Mouse (Mus musculus) mature B cell (primary cell): ENCODE data around the gene Tnip1.
"Not testable (repeated sequence)": the region's sequence is repeated elsewhere in the genome, so short reads cannot be mapped to it uniquely, and the experiment has no call there.

ENCODE experiments used
- in situ Hi-C: fragments of 300-500 bp; cut with MboI; formaldehyde crosslinking; loops from 2 replicates; pipeline ENCODE4 v1.14.3; 2019

Tnip1 gene

DNA sequence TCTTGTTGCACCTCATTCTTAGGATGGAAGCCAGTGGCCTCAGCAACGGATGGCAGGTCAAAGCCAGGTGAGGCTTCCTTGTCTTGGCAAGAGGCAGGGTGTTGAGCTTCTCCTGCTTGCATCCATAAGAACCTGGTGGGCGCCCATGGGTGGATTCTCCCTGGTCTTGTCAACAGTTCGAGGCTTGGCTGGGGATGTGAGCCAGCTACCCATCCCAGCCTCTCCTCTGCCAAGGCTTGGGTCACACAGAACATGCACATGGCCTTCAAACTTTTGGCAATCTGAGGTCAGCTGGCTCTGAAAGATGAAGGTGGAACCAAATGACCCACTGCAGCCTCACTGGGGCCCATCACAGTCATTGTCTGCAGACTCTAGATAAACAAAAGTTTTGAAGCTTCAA is 51.5 kb downstream of the Tnip1 start:
- in situ Hi-C loops: no loop called here

DNA sequence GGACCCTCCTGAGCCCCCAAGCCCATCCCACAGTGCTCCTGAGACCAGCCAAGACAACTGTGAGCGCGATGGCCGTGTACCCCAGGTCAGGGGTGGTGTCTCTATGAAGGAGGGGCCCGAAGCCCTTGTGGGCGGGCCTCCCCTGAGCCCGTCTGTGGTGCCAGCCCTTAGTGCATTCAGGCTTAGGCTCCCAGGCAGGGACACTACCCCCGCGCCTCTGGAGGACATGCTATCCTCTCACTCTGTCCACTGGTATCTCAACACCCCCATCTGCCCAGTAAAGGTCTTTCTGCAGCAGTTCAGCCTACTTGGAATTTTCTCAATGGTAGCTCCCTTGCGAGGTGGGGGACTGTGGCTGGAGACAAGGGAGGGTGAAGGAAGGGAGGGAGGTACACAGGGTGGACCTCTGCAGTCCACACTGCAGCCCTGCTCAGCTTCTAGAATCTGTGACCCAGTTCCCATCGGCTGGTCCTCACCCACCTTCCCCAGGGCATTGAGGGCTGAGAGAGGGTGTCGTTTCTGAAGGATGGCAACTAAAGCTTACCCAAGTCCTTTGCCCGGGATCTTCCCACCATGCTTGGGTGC is 52.5 kb downstream of the Tnip1 start:
- in situ Hi-C loops: no loop called here

DNA sequence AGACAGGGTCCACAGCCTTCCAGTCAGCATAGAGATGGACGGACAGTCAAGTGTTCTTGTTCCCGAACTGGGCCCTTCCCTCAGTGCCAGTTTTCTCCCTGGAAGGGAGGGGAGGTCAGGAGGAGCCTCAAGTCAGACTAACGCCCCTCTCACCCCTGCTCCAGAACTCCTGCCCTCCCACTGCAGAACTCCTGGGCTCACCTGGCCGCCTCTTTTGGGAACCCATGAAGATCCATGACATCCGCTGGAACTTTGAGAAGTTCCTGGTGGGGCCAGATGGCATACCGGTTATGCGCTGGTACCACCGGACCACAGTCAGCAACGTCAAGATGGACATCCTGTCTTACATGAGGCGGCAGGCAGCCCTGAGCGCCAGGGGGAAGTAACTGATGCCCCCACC is 53.4 kb downstream of the Tnip1 start:
- in situ Hi-C loops: no loop called here

DNA sequence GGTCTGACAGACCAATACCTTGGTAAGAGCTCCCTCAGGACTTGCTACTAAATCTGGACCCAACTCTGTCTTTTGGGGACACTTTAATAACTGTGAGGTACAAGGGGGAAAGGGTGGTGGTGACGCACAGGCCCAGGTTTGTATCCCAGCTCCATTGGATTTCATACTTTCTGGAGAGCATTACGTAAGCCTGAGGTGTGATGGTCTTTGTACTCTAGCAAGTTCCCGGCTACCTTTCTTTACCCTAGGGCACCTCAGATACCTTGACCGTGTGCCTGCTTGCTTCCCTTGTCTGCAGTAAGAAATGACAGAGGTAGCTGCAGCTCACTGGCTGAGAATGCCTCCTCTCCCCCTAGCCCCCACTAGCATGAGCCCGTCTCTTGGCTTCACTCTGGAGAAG is 55.5 kb downstream of the Tnip1 start:
- in situ Hi-C loops: no loop called here

DNA sequence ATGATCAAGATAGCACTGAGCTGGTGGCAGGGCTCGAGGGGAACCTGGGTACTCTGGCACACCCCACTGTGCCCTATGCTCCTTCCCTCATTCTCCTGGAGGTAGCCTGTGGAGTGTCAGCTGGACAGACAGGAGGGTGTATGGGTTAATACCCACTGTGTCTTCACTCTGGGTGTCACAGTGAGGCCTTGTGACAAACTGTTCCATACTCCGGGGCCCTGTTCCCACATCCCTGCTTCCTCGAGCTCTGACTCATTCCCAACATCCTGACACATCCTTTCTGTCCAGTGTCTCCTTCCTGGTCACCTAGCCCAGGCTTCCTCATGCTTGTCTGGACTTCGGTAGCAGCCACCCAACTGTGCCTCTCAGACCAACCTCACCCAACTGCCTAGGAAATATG is 56.3 kb downstream of the Tnip1 start:
- in situ Hi-C loops: no loop called here

DNA sequence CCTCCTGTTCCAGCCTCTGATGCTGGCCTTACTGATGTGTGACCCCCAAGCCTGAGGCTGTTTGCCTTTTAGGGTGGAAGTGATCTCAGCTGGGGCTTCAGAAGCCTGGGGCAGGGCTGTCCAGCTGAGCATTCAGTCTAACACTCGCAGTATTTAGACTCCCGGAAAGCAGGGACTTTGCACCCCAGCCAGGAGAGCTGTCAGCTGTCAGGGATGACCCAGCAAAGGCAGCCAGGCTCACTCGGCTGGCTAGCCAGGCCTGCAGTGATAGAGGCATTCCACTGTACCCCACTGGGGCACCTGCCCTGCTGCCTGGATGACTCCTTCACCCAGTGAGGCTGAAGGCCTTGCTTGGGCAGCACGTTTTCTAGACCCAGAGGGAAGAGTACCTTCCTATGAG is 56.8 kb downstream of the Tnip1 start:
- in situ Hi-C loops: no loop called here

DNA sequence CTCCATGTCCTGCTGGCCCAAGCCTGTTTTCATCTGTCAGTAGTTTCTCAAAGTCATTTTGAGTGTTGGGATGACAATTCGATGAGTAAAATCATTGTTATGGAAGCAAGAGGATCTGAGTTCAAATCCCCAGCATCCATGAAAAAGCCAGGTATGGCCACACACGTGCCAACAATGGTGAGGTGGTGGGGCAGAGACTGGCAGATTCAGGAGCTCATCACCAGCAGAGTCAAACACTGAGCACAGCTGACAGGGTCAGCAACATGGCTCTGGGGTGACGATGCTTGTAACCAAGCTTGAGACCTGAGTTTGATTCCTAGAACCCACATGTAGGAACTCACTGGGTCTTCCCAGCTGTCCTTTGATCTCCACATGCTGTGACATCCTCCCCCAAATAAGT is 57.6 kb downstream of the Tnip1 start:
- in situ Hi-C loops: no loop called here

DNA sequence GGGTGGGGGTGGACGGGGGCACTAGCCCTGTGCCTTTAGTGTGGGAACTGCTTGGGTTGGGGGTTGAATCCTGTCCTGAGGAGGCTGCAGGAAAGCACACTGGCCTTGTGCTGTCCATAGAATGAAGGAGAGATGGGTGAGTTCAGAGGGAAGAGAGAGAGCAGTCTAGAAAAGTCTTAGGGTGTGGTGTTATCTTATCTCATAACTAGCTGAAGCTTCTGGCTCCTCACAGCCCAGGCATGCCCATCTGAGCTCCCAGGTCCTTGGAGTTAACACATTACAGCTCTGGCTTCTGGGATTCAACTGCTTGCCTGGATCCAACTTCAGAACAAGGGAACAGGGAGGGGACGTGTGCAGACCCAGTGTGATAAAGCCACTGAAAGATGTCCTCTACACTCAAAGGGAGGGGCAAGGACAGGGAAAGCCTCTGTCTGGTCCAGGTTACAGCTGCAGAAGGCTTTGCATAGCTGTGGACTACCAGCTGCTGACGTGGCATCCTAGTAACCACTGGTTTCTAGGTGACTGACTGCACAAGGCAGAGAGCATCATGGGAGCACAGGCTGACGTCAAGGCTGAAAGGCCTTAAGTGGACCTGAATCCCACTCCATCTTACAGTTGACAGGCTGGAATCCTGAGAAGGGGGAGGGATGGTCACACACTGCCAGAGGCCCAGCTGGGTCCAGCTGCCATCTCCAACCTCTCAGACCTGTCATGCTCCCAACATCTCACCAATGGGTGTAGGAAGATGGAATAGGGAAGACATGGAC is 58.6 kb downstream of the Tnip1 start:
- in situ Hi-C loops: no loop called here

DNA sequence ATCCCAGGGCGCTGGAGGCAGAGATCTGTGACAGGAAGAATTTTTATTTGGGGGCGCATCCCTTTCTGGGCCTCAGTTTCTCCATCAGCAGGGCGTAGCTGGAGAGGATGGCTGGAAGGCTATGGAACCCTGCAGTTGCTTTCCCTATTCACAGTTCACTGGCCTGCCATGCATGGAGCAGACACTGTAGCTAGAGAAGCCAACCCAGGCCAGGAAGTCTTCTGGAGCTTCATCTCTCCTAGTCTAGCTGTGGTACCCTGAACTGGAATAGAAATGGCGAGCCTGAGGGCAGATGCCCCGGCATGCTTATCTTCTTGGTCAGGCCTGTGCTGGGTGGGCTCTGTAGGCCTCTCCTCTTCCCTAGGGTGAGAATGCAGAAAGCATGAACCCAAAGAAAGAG is 59.4 kb downstream of the Tnip1 start:
- in situ Hi-C loops: no loop called here

DNA sequence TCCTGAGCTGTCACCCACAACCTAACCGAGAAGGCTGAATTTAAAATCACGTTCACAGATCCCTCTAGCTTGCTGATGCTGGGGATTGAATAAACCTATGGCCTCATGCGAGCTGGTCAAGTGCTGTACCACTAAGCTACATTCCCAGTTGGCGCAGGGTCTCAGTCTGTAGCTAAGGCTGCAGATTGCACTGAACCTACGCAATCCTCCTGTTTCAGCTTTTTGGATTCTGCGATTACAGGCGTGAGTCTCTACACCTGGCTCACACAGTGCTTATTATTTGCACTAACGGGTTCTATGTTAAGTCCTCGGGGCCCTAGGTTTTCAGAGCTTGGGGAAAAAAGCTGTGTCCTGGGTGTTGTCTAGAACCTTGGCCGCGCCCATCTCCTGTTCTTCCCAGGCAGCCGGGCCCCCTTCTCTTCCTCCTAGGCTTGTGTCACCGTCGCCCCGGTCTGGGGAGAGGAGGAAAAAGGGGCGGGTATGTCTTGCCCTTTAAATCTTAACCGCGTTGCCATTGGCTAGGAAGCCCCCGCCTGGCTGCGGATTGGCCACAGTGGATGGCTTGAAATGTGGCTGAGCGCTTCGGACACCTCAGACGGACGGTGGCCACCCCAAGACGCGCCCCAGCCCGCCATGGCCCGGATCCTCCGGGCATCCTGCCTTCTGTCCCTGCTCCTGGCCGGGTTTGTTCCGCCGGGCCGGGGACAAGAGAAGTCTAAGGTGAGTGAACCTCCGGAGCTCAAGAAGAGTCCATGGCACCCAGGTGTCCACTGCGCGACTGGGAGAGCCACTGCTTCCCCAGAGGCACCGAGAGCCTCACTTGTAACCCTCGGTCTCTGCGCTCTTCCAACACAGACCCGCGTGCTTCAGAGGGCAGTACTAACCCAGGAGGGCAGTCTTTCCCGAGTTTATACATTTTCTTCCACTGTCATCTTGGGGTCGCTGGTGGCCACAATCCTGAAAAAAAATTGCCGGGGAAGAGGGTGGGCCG is 60.1 kb downstream of the Tnip1 start, which contains the start of gene Gpx3:
TSS of gene Gpx3 (plus strand) at position 121 of the 991 bp plus-strand sequence.
- in situ Hi-C loops: no loop called here

DNA sequence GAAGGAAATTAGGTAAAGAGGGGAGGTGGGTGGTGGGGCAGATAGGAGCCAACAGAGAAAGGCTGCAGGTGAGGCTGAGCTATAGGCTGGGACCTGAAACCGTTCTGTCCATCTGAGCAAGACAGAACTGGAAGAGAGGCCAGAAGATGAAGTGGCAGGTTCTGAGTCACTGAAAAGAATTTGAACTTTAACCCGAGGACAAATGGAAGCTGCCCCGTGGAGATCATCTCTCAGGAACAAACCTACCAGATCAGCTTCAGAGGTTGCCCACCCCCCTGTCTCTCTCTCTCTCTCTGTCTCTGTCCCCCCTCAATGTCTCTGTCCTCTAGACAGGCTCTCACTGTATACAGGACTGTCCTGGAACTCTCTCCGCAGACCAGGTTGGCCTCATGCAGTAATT is 63.1 kb downstream of the Tnip1 start:
- in situ Hi-C loops: no loop called here

DNA sequence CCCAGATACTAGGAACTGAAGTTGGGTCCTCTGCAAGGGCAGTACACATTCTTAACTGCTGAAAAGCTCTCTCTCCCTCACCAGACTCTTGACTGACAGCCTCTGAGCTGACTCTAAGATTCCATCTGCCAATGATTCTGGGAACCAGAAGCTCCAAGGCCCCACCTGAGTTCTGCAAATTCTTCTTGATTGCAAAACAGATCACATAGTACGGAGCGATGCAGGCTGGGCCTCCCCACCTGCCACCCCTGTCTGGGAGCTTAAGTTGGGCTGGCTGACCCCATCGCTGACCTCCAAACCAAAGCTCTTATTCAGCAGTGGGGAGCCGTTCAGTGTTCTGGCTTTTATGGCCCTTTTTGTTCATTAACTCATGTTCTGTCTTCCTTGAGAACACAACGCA is 65.2 kb downstream of the Tnip1 start:
- in situ Hi-C loops: no loop called here

DNA sequence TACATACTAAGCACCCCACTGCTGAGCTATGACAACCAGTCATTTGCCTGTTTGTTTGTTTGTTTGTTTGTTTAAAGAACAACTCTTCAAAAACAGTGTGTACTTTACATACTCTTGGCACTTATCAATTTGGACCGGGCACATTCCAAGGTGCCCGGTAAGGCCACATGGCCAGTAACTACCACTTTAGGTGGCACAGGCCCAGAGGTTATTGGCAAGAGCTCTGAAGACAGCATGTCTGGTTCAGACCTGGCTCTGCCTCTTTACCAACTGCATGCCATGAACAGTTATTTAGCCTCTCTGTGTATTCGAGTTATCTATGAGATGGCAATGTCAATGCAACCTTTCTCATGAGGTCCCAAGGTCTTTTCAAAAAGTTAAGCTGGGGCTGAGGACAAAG is 66.1 kb downstream of the Tnip1 start:
- in situ Hi-C loops: not testable (repeated sequence)

DNA sequence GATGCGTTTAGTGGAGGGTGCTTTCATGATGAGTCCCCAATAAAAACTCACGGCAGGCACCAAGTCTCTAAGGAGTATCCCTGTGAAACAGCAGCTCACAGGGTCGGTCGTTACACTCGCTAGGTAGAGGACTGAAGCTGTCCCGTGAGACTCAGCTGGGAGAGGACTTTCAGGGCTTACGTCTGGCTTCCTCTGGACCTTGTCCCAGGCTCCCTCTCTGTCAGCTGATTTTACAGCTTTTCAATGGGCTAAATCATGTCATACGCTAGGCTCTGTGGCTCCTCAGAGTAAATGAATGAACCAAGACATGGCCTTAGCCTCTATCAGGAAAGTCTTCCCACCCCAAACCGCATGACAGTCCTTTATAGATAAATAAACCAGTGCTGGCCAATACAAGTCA is 68.1 kb downstream of the Tnip1 start:
- in situ Hi-C loops: no loop called here

DNA sequence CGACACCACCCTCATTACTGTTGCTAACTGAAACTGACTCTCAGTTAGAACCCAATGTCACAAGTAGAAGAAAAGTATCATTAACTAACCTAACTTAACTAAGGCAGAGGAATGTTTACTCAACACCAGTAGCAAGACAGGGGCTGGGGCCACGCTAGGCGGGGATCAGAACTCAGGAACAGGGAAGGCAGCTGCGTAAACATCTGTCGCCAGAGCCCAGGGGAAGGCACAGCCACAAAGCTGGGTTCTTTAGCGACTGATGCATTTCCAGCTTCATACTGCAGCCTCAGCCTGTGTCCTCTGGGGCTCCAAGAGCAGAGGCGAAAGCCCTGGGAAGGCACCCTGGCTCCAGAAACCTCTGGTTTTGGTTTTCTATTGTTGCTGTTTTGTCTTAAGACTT is 70.6 kb downstream of the Tnip1 start:
- in situ Hi-C loops: no loop called here

DNA sequence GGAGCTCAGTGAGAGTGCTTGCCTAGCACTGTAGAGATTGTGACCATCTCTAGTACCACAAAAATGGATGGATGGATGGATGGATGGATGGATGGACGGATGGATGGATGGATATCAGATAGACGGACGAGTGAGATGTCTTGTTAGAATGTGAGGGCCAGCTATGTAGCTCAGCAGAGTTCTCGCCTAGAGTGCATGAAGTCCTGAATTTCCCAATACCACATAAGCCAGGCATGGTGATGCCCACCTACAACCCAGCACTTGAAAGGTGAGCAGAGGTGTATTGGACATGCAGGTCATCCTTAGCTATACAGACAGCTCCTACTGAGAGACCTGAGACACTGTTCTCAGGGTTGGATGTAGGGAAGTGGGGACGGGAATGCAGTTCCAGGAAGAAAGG is 71.4 kb downstream of the Tnip1 start:
- in situ Hi-C loops: no loop called here

DNA sequence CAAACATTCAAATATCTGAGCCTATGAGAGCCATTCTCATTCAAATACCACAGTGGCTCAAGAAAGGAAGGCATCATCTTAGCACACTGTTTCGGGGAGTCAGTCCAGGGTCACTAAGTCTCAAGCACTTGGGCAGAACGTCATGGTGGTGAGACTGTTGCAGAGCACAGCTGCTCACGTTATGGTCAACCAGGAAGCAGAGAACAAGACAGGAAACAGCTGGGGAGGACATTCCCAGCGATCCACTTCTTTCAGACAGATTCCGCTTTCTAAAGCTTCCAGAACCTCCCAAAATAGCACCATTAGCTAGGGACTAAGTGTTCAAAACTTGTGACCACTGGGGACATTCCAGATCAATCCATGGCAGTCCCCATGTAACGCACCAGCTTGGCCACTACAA is 74.8 kb downstream of the Tnip1 start:
- in situ Hi-C loops: no loop called here

DNA sequence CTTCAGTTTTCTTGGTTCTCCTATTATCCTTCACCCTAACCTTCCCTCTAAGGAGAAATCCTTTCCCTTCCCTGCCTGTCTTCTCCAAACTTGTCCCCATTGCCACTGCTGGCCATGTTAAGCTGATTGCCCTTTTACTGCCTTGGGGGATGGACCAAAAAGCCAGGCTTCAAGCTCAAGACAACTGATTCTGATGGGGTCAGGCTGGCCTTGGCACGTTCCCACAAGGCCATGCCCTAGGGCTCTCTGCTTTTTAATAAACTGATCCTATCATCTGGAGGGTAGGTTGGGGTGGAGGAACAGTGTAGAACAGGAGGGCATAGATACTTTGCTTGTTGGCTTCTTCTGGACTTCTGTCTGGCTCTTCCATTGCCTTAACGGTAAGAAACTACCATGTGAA is 77.3 kb downstream of the Tnip1 start:
- in situ Hi-C loops: no loop called here

DNA sequence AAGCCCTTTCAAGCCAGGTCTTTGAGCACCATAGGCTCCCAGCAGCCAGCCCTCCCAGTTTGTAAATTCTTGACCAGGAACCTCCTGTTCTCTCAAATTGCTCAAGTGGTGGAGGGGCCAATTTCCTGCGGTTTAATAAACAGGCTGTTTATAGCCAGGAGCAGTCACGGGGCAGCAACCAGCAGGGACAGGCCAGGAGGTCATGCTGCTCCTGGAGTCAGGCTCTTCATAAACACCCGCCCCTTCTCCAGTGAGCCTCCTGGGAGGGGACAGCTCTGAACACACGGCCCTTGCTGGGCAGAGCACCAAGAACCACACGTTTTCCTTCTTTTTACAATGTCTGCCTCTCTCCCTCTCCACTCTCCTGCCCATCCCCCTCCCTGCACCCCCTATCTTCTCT is 77.8 kb downstream of the Tnip1 start:
- in situ Hi-C loops: loop anchor here (5.0 kb wide), 1 partner anchor 42 kb away; no protein-coding TSS in a partner anchor

DNA sequence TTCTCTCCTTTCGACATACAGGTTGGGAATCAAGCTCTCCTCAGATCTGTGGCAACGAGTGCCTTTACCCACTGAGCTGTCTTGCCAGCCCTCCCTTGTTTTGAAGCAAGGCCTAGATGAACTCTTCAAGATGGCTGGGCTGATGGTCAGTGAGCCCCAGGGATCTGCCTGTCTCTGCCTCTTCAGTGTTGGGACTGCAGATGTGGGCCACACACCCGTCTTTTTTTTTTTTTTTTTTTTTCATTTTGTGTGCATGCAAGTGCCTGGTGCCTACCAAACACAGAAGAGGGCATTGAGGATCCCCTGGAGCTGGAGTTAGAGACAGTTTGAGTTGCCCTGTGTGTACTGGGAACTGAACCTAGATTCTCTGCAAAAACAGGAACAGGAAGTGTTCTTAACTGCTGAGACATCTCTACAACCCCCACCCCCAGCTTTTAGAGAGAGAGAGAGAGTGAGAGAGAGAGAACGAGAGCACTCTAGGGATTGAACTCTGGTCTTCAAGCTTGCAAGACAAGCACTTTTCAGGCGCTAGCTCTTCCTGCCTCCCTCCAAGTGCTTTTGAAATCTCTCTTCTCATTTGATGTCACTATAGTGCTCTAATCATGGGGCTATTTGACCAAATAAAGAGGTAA is 78.4 kb downstream of the Tnip1 start:
- in situ Hi-C loops: loop anchor here (5.0 kb wide), 1 partner anchor 43 kb away; no protein-coding TSS in a partner anchor

DNA sequence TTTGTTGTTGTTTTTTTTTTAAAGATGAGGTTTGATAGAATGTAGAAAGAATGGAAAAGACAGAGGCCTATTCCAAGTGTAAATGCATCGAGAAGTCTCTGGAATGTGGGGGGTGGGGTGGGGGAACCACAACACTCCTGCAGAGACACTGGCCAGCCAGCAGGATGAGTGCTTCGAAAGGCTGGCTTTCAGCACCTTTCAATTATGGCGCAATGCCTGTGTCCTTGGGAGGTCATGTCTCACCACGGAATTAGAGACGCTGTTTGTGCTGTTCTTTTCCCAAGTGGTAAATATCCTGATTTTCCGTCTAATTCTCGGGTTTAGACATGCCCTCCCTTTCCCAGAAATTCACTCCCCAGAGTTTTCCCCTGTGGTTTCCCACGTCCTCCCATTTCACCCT is 80.0 kb downstream of the Tnip1 start:
- in situ Hi-C loops: loop anchor here (5.0 kb wide), 1 partner anchor 45 kb away; no protein-coding TSS in a partner anchor

DNA sequence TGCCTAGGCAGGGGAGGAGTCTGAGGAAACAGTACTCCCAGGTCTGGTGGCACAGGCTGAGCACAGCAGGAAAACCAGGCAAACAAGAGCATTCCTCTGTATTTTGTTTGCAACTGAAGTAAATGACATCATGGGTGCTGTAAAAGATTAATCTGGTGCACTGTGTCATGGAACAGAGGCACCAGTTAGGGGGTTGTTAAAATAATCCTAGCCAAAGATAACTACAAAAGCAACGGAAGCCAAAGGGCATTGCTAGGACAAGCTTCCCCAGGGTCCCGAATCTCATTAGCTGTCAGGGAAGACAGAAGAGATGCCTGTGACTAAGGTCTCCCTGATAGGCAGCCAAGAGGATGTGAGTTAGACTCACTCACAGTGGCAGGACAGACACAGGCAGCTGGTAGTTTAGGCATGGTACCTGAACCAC is 81.7 kb downstream of the Tnip1 start:
- in situ Hi-C loops: loop anchor here (5.0 kb wide), 1 partner anchor 46 kb away; no protein-coding TSS in a partner anchor
